Mouse (Mus musculus) kidney, postnatal 25 days (tissue): ENCODE data around the gene Bex6.
"Not testable (repeated sequence)": the region's sequence is repeated elsewhere in the genome, so short reads cannot be mapped to it uniquely, and the experiment has no call there.

ENCODE experiments used
- DNase-seq, 2 experiments: peaks; one replicate each; pipeline ENCODE4 v3.0.0; 2021; ENCODE audit warnings: mixed read lengths in 2 of 2

The Bex6 gene

GRCm38 (mm10) chr16:32174340-32175005, 5.2 kb upstream of the Bex6 start:
- DNase-seq: no peak

- DNase-seq: no peak
Measured at GRCm38 (mm10) chr16:32175029-32175428, 4.6 kb upstream of the Bex6 start.

GRCm38 (mm10) chr16:32176896-32177686, 2.5 kb upstream of the Bex6 start:
- peak in 1 of 2 experiments; percentile 55 for DNase-seq

- DNase-seq: no peak
Measured at GRCm38 (mm10) chr16:32186056-32186455, 6.4 kb downstream of the Bex6 start.

GRCm38 (mm10) chr16:32189109-32189508, 9.5 kb downstream of the Bex6 start:
- DNase-seq: peak; percentile 50 to 51

- DNase-seq: peak; percentile 6 to 46
Measured at GRCm38 (mm10) chr16:32190011-32190441, 10.4 kb downstream of the Bex6 start.

GRCm38 (mm10) chr16:32200256-32201003, 20.8 kb downstream of the Bex6 start:
- DNase-seq: peak; percentile 56 to 66

GRCm38 (mm10) chr16:32201004-32201325, 21.3 kb downstream of the Bex6 start:
- DNase-seq: peak in 1 of 2 experiments; percentile 24

GRCm38 (mm10) chr16:32202681-32203080, 23.1 kb downstream of the Bex6 start:
- peak; percentile 72 to 78 for DNase-seq

- DNase-seq: no peak
Measured at GRCm38 (mm10) chr16:32204902-32205301, 25.3 kb downstream of the Bex6 start.

GRCm38 (mm10) chr16:32214156-32214555, 34.5 kb downstream of the Bex6 start:
- no peak for DNase-seq

GRCm38 (mm10) chr16:32214804-32215576, 35.4 kb downstream of the Bex6 start:
- no peak for DNase-seq

GRCm38 (mm10) chr16:32221803-32222202, 42.2 kb downstream of the Bex6 start:
- no peak for DNase-seq

- no peak for DNase-seq
Measured at GRCm38 (mm10) chr16:32222399-32222798, 42.8 kb downstream of the Bex6 start.

- DNase-seq: not testable (repeated sequence)
Measured at GRCm38 (mm10) chr16:32232050-32232449, 52.4 kb downstream of the Bex6 start.
